Mouse (Mus musculus): ENCODE results near the gene Twsg1. TPM values are rescaled to one million over a fixed set of nuclear protein-coding genes. Genes with fewer than 3 reads are reported as not detected.

Twsg1 gene
- polyA plus RNA-seq (2012; rRNA removed) = 12.2 and 12.8 TPM in 2 replicates

DNA sequence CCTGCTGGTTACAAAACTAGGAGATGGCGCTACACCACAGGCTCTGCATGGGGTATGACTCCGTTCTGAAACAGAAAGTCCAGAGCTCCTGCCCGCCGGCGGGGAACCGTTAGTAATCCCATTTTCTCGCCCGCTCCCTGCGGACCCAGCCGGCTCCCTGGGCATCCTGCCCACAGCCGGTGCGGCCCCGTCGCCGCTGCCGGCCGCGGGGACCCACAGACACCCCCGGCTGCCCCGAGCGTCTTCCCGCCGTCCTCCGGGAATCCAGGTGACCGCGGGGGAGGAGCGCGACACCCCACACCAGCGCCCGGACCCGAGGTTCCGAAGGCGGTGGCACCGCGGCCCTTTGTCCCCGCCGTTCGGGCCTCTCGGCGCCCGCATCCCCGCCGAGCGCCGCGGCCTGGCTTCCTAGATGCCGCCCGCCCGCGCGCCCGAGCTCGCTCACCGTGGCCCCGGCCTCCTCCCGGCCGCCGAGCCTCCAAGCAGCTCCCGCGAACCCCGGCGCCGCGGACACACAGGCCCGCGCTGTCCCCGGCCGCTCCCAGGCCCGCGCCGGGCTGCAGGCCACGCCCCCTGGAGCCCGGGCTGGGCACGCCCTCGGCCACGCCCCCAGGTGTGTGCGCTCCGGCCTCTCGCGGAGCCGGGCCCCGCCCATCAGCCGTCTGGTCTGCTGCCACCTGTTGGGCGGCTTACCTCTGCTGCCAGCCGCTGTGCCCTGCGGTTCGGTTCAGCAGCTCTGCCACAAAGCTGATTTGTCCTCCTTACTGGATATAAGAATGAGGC lies at the start of gene Twsg1:
Gene Twsg1, minus strand, starts transcription at position 605 of the 783 bp plus-strand sequence.

DNA sequence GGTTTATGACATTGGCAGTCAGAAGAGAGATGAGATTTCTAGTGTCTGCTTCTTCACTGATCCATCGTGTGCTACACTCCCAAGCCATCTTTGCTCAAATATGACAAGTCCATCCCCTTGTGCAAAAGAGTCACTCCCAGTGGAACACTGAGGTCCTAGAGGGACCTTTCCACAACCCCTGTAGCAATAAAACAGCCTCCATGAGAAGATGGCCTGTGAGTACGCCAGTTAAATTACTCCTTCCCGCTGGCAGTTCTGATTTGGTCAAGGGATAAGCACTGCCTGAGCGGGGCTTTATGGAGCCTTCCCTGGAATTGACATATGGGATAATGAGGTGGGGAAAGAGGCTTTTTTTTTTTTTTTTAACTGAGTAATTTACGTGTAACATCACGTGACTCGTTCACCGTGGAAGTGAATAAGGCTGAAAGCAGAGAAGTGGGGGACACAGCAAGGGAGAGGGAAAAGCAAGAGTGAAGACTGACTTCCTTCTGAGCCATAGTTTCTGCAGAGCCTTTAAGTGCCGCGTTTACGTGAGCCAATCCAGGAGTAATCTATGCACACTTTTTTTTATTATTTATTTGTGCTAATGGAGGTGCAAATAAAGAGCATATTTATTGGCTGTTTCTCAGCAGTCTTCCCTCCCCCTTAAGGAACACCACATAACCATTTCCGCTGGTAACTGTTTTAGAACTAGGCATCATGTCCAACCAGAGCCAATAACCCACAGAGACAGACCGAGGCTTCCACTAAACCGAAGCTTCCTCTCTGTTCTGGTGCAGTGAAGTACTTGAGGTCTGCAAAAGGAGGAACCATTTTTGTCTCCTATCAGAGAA lies 65.1 kb downstream of the Twsg1 start, which contains the start of gene Ralbp1:
Gene Ralbp1, minus strand, starts transcription at position 102 of the 833 bp plus-strand sequence.

Other genes with a start within 250 kb of the Twsg1 start
- 5.8 TPM in 2 replicates for gene Rab31, start 178.5 kb downstream of the Twsg1 start, polyA plus RNA-seq (2012; rRNA removed)
- gene Ppp4r1, start 168.7 kb downstream of the Twsg1 start, polyA plus RNA-seq (2012; rRNA removed) = 12.9 and 14.9 TPM in 2 replicates
- 11.1 and 13.8 TPM in 2 replicates for gene Ralbp1, start 65.4 kb downstream of the Twsg1 start, polyA plus RNA-seq (2012; rRNA removed)
- 2.7 and 3.2 TPM in 2 replicates for gene Ankrd12, start 125.9 kb upstream of the Twsg1 start, polyA plus RNA-seq (2012; rRNA removed)
- 75.2 and 75.7 TPM in 2 replicates for gene Ndufv2, start 150.3 kb upstream of the Twsg1 start, polyA plus RNA-seq (2012; rRNA removed)
- gene Washc1, start 160.3 kb upstream of the Twsg1 start, polyA plus RNA-seq (2012; rRNA removed) = 12.2 and 13.2 TPM in 2 replicates
- gene Ddx11, start 172.3 kb upstream of the Twsg1 start, polyA plus RNA-seq (2012; rRNA removed) = 3.8 and 4.6 TPM in 2 replicates

Data from liver, embryonic 18 days (tissue).